Mouse (Mus musculus): ENCODE measurements around the gene Psmc2. TPM values are rescaled to one million over a fixed set of nuclear protein-coding genes. Genes with fewer than 3 reads are reported as not detected.

Psmc2 gene
- polyA plus RNA-seq, 1 experiment from 2014 or later = 169 TPM

- Histone ChIP-seq H3K27ac (ENCODE audit: low read length) (no peak overlapping the region), H3K27me3 (ENCODE audit: control insufficient read depth, insufficient read depth, low read depth, low read length) (no peaks in the 10 kb centered on the region), H3K4me1 (replicated peaks; ENCODE audit: control insufficient read depth, insufficient read depth, low read length) (no peaks in the 10 kb centered on the region), H3K36me3 (ENCODE audit: control insufficient read depth, insufficient read depth, low read length) (no peaks in the 10 kb centered on the region), H3K9ac (ENCODE audit: low read length) (no peak overlapping the region), H3K4me3 (ENCODE audit: low read length) (no peak overlapping the region), H3K4me2 (ENCODE audit: low read depth, low read length) (no peak overlapping the region), H3K9me3 (ENCODE audit: control insufficient read depth, low read length) (no peaks in the 10 kb centered on the region)
- 64% methylated on average over 3 of the region's 3 CpGs for WGBS
- no peak for ATAC-seq (ENCODE audit: low read depth)
These were observed 46.7 kb downstream of the Psmc2 start for GRCm38 (mm10) chr5:21831761-21832160.

- H3K4me2 ChIP-seq (ENCODE audit: low read depth, low read length) = no peak overlapping the region
- WGBS = 75% methylated on average over 4 of the region's 4 CpGs
- H3K27ac ChIP-seq (ENCODE audit: low read length) = no peak overlapping the region
- no peaks in the 10 kb centered on the region for H3K36me3 ChIP-seq (ENCODE audit: control insufficient read depth, insufficient read depth, low read length)
- ATAC-seq (ENCODE audit: low read depth) = no peak
- no peak overlapping the region for H3K4me3 ChIP-seq (ENCODE audit: low read length)
- H3K9ac ChIP-seq (ENCODE audit: low read length) = no peak overlapping the region
- no peaks in the 10 kb centered on the region for H3K9me3 ChIP-seq (ENCODE audit: control insufficient read depth, low read length)
- H3K4me1 ChIP-seq (replicated peaks; ENCODE audit: control insufficient read depth, insufficient read depth, low read length) = no peaks in the 10 kb centered on the region
- H3K27me3 ChIP-seq (ENCODE audit: control insufficient read depth, insufficient read depth, low read depth, low read length) = no peaks in the 10 kb centered on the region
These were observed 59.6 kb downstream of the Psmc2 start for GRCm38 (mm10) chr5:21844676-21845075.

- H3K4me1 ChIP-seq (replicated peaks; ENCODE audit: control insufficient read depth, insufficient read depth, low read length) = 0 out of 2 replicates have a peak, but pooled peaks cover 2% of the 10 kb centered on the region
- no peak overlapping the region for H3K9ac ChIP-seq (ENCODE audit: low read length)
- H3K4me2 ChIP-seq (ENCODE audit: low read depth, low read length) = no peak overlapping the region
- H3K4me3 ChIP-seq (ENCODE audit: low read length) = no peak overlapping the region
- no peak overlapping the region for H3K27ac ChIP-seq (ENCODE audit: low read length)
- no peaks in the 10 kb centered on the region for H3K36me3 ChIP-seq (ENCODE audit: control insufficient read depth, insufficient read depth, low read length)
- 69% methylated on average over 20 of the region's 20 CpGs for WGBS
- no peak for ATAC-seq (ENCODE audit: low read depth)
- no peaks in the 10 kb centered on the region for H3K9me3 ChIP-seq (ENCODE audit: control insufficient read depth, low read length)
- H3K27me3 ChIP-seq (ENCODE audit: control insufficient read depth, insufficient read depth, low read depth, low read length) = no peaks in the 10 kb centered on the region
These were observed 61.7 kb downstream of the Psmc2 start for GRCm38 (mm10) chr5:21846616-21847290.

- Histone ChIP-seq H3K36me3 (ENCODE audit: control insufficient read depth, insufficient read depth, low read length) (no peaks in the 10 kb centered on the region), H3K4me1 (replicated peaks; ENCODE audit: control insufficient read depth, insufficient read depth, low read length) (0 out of 2 replicates have a peak, but pooled peaks cover 2% of the 10 kb centered on the region), H3K4me3 (ENCODE audit: low read length) (no peak overlapping the region), H3K27ac (ENCODE audit: low read length) (no peak overlapping the region), H3K9me3 (ENCODE audit: control insufficient read depth, low read length) (no peaks in the 10 kb centered on the region), H3K4me2 (ENCODE audit: low read depth, low read length) (no peak overlapping the region), H3K27me3 (ENCODE audit: control insufficient read depth, insufficient read depth, low read depth, low read length) (no peaks in the 10 kb centered on the region), H3K9ac (ENCODE audit: low read length) (no peak overlapping the region)
- 67% methylated on average over 6 of the region's 6 CpGs for WGBS
- no peak for ATAC-seq (ENCODE audit: low read depth)
These were observed 62.4 kb downstream of the Psmc2 start for GRCm38 (mm10) chr5:21847438-21847837.

DNA sequence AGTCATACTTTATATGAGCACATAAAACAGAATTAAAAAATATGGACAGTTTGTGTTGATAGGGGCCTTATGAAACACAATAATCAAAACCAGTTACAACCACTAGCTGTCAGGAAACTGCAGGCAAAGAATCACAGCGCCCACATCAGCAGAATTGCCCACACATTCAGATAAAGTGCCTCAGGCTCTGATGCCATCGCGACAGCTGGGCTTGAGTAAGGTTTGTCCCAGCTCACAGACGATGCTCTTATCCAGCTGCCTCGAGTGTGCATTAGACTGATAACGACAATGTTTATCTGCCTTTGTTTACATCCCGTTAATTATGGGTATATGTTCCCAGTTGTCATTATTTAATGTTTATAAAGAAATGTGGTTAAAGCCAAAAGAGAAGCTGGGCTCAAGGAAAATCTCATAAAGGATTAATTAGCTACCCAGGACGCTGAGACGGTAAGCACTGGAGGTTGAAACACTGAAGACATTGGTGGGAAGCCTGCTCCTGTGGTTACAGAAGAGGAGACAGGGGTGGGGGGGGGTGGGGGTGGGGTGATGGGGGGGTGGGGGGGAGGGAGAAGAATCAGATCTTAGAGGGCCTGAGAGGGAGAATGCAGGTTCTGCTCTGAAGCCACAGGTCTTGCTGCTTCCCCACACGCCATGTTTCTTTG is 66.7 kb downstream of the Psmc2 start:
- no peaks in the 10 kb centered on the region for H3K36me3 ChIP-seq (ENCODE audit: control insufficient read depth, insufficient read depth, low read length)

More for the DNA sequence above, 66.7 kb downstream of the Psmc2 start:
- Histone ChIP-seq H3K4me3 (ENCODE audit: low read length) (no peak overlapping the region), H3K27ac (ENCODE audit: low read length) (no peak overlapping the region), H3K4me1 (replicated peaks; ENCODE audit: control insufficient read depth, insufficient read depth, low read length) (0 out of 2 replicates have a peak, but pooled peaks cover 2% of the 10 kb centered on the region), H3K9me3 (ENCODE audit: control insufficient read depth, low read length) (no peaks in the 10 kb centered on the region), H3K9ac (ENCODE audit: low read length) (no peak overlapping the region), H3K4me2 (ENCODE audit: low read depth, low read length) (no peak overlapping the region), H3K27me3 (ENCODE audit: control insufficient read depth, insufficient read depth, low read depth, low read length) (no peaks in the 10 kb centered on the region)
- ATAC-seq (ENCODE audit: low read depth) = no peak
- 30% methylated on average over 10 of the region's 10 CpGs for WGBS

Other genes starting within 250 kb of the Psmc2 start
- 61.1 and 66.3 TPM in 2 replicates for gene Lrrc17, start 241.7 kb upstream of the Psmc2 start, polyA plus RNA-seq (2015; fragmentation: Nextera tagmentation; extraction: Ambion mirVana)
- gene Fbxl13, start 139.6 kb upstream of the Psmc2 start, polyA plus RNA-seq (2015; fragmentation: Nextera tagmentation; extraction: Ambion mirVana) = 0.97 and 1.6 TPM in 2 replicates
- gene Armc10, start 139.5 kb upstream of the Psmc2 start, polyA plus RNA-seq (2015; fragmentation: Nextera tagmentation; extraction: Ambion mirVana) = 44.6 and 45.3 TPM in 2 replicates
- 4.7 and 5.5 TPM in 2 replicates for gene Napepld, start 83.9 kb upstream of the Psmc2 start, polyA plus RNA-seq (2015; fragmentation: Nextera tagmentation; extraction: Ambion mirVana)
- 74.2 and 76.1 TPM in 2 replicates for gene Pmpcb, start 48.1 kb upstream of the Psmc2 start, polyA plus RNA-seq (2015; fragmentation: Nextera tagmentation; extraction: Ambion mirVana)
- 50.0 and 55.1 TPM in 2 replicates for gene Dnajc2, start within 50 bp of the Psmc2 start, polyA plus RNA-seq (2015; fragmentation: Nextera tagmentation; extraction: Ambion mirVana)
- 0.14 TPM in 1 of 2 replicates, not detected in the other for gene Slc26a5, start 80.3 kb downstream of the Psmc2 start, polyA plus RNA-seq (2015; fragmentation: Nextera tagmentation; extraction: Ambion mirVana)